Mouse (Mus musculus) myocyte (in vitro differentiated cells): ENCODE measurements around the gene Gm20388. TPM values are rescaled to one million over a fixed set of nuclear protein-coding genes. Genes with fewer than 3 reads are reported as not detected.

Experiments used
- H3K27me3 ChIP-seq: one replicate; pipeline ENCODE4 v1.6.1; 2011; ENCODE audit not compliant: control insufficient read depth, insufficient read depth, insufficient read length
- H3K36me3 ChIP-seq: one replicate; pipeline ENCODE4 v1.6.1; 2011; ENCODE audit not compliant: control insufficient read depth, insufficient read depth
- H3K4me2 ChIP-seq: one replicate; pipeline ENCODE4 v1.6.1; 2011; ENCODE audit warnings: low read depth, control low read depth
- H3K4me3 ChIP-seq: one replicate; pipeline ENCODE4 v1.5.1; 2011; ENCODE audit warnings: mild to moderate bottlenecking, control low read depth, moderate library complexity
- H3K79me2 ChIP-seq: one replicate; pipeline ENCODE4 v1.6.1; 2011; ENCODE audit not compliant: control insufficient read depth, insufficient read depth
- H3ac ChIP-seq: one replicate; pipeline ENCODE4 v1.6.1; 2011; ENCODE audit not compliant: control insufficient read depth, insufficient read length
- CEBPB ChIP-seq: IDR thresholded peaks from 2 replicates; pipeline ENCODE4 v1.6.1; 2011; ENCODE audit warnings: mild to moderate bottlenecking, moderate library complexity; ENCODE audit not compliant: poor library complexity, insufficient read depth, severe bottlenecking
- E2F4 ChIP-seq: IDR thresholded peaks from one replicate; pipeline ENCODE4 v1.6.1; 2011; ENCODE audit warnings: mild to moderate bottlenecking, control low read depth, moderate library complexity; ENCODE audit not compliant: insufficient read depth
- MAX ChIP-seq: IDR thresholded peaks from one replicate; pipeline ENCODE4 v1.6.1; 2011; ENCODE audit warnings: low read depth, mild to moderate bottlenecking, control low read depth
- MYOD1 ChIP-seq, 3 experiments: IDR thresholded peaks; one replicate each; pipeline ENCODE4 v1.6.1; 2011; ENCODE audit warnings: control low read depth in 2 of 3, low read depth in 2 of 3, mild to moderate bottlenecking in 2 of 3, moderate library complexity in 1 of 3; ENCODE audit not compliant: insufficient read length in 2 of 3, control insufficient read depth in 1 of 3
- MYOG ChIP-seq, 3 experiments: IDR thresholded peaks; one replicate each; pipeline ENCODE4 v1.6.1; 2011; ENCODE audit warnings: control low read depth in 2 of 3, low read depth in 2 of 3, mild to moderate bottlenecking in 2 of 3; ENCODE audit not compliant: insufficient read length in 2 of 3, control insufficient read depth in 1 of 3, insufficient read depth in 1 of 3
- POLR2A ChIP-seq: IDR thresholded peaks from one replicate; pipeline ENCODE4 v1.6.1; 2011; ENCODE audit warnings: low read depth, mild to moderate bottlenecking, control low read depth, moderate library complexity; ENCODE audit not compliant: insufficient read length
- POLR2AphosphoS2 ChIP-seq: IDR thresholded peaks from one replicate; pipeline ENCODE4 v1.6.1; 2011; ENCODE audit warnings: low read depth, control low read depth; ENCODE audit not compliant: insufficient read length
- REST ChIP-seq: IDR thresholded peaks from one replicate; pipeline ENCODE4 v1.6.1; 2011; ENCODE audit warnings: mild to moderate bottlenecking, control low read depth, moderate library complexity; ENCODE audit not compliant: insufficient read depth, insufficient read length
- SRF ChIP-seq: IDR thresholded peaks from one replicate; pipeline ENCODE4 v1.6.1; 2011; ENCODE audit warnings: low read depth; ENCODE audit not compliant: control insufficient read depth, insufficient read length
- TCF12 ChIP-seq: IDR thresholded peaks from one replicate; pipeline ENCODE4 v1.6.1; 2011; ENCODE audit warnings: mild to moderate bottlenecking, control low read depth; ENCODE audit not compliant: poor library complexity, insufficient read depth, severe bottlenecking
- TCF3 ChIP-seq: IDR thresholded peaks from one replicate; pipeline ENCODE4 v1.6.1; 2011; ENCODE audit warnings: low read depth, control low read depth; ENCODE audit not compliant: insufficient read length
- USF1 ChIP-seq: IDR thresholded peaks from one replicate; pipeline ENCODE4 v1.6.1; 2011; ENCODE audit warnings: low read depth, mild to moderate bottlenecking, control low read depth, moderate library complexity
- polyA plus RNA-seq: library from polyadenylated mRNA; unstranded; fragments of >200 nt; fragmentation: generic; extraction: Trizol; gene quantifications from one replicate; pipeline ENCODE4 v1.2.1, GENCODE M21; 2012; ENCODE audit warnings: missing spikeins

The Gm20388 gene
- polyA plus RNA-seq, 1 experiment = 15.3 TPM

DNA sequence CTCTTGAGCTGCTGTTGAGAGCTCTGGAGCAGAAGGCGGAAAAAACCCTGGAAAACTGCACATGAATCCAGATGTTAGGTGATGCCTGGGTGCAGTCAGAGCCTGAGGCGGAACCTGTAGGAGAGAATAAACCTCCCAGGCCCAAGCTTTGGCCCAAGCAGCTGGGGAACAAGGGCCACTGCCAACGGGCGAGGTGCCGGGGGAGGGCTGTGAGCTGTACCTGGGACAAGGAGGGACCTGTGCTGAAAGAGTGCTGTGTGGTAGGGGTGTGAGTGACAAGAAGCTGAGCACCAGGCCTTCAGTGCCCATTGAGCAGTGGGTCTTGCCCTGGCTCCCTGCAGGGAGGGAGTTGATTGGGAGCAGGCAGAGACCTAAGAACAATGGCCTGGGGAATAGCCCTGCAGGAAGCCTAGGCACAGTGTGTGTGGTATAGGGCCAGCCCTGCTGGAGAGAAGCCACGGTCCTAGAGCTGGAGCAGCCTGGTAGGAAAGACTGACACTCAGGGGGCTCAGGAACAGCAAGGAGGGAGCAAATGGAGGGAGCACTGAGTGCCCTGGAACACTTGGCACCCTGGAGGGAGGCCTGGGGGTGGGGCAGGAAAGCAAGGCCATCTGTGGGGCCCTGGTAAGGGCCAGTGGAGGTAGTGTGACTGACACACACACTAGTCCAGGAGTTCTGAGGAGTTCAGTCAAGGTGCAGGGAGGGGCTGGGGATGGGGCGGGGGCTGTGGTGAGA is 2056.2 kb downstream of the Gm20388 start:
- H3ac ChIP-seq = no peak overlapping the region
- H3K4me2 ChIP-seq = no peak overlapping the region
- H3K79me2 ChIP-seq = peaks cover 3% of the 10 kb centered on the region
- H3K27me3 ChIP-seq = no peaks in the 10 kb centered on the region
- H3K4me3 ChIP-seq = no peak overlapping the region
- no peak for TF ChIP-seq MYOG (IDR thresholded peaks at IDR 0.05; ENCODE audit: control insufficient read depth in 1 of 3, insufficient read depth in 1 of 3, insufficient read length in 2 of 3, low read depth in 2 of 3)
- no peak for TF ChIP-seq REST
- TF ChIP-seq MAX = no peak
- no peak for TF ChIP-seq MYOD1 (IDR thresholded peaks at IDR 0.05; ENCODE audit: control insufficient read depth in 1 of 3, insufficient read length in 2 of 3, low read depth in 2 of 3)
- no peak for TF ChIP-seq TCF12
- no peak for TF ChIP-seq POLR2AphosphoS2
- TF ChIP-seq CEBPB = no peak
- no peak for TF ChIP-seq POLR2A
- TF ChIP-seq SRF = no peak
- no peak for TF ChIP-seq E2F4
- no peak for TF ChIP-seq TCF3
- TF ChIP-seq USF1 = no peak
- no peaks in the 10 kb centered on the region for H3K36me3 ChIP-seq

DNA sequence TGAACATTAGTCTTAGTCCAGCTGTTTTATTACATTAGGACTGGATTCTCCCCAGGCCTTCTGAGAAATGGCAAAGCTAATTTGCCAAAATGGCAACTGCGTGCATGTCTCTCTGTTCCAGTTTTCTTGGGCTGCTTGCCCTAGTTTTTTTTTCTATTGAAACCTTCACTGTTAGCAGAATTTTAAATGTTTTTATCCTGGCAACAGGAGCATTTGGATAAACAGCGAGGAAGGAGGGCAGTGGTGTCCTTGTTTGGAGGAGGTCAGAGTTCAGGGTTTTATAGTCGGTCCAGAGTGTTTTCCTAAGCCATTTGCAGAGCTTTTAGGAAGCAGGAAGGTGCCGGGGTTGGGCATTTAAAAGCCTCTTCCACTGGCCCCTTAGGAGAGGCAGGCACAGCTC is 2057.3 kb downstream of the Gm20388 start:
- Histone ChIP-seq H3K27me3 (no peaks in the 10 kb centered on the region), H3K79me2 (no peaks in the 10 kb centered on the region), H3K4me2 (no peak overlapping the region), H3ac (no peak overlapping the region), H3K36me3 (no peaks in the 10 kb centered on the region), H3K4me3 (no peak overlapping the region)
- TF ChIP-seq MYOG (IDR thresholded peaks at IDR 0.05; ENCODE audit: control insufficient read depth in 1 of 3, insufficient read depth in 1 of 3, insufficient read length in 2 of 3, low read depth in 2 of 3) (no peak), REST (no peak), CEBPB (no peak), POLR2AphosphoS2 (no peak), POLR2A (no peak), E2F4 (no peak), TCF12 (no peak), TCF3 (no peak), MYOD1 (IDR thresholded peaks at IDR 0.05; ENCODE audit: control insufficient read depth in 1 of 3, insufficient read length in 2 of 3, low read depth in 2 of 3) (no peak), MAX (no peak), USF1 (no peak), SRF (no peak)

DNA sequence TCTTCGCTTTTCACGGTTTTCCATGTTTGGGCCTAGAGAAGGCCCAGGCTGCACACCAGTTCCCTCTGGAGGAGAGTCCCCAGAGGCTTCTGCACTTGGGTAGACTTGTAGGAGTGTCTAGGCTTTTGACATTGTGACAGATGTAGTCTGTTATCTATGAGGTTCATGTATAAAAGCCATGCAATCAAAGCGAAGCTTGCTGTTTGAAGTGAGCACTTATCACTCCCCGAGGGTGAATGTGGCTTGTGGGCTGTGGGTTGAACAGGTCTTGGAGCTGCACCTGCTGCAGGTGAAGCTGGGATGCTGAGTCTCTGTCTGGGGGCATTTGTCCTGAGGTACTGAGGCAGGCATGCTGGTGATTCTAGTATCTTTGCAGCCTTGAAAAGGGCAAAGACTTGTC is 2057.9 kb downstream of the Gm20388 start:
- Histone ChIP-seq H3K4me3 (no peak overlapping the region), H3K36me3 (no peaks in the 10 kb centered on the region), H3ac (no peak overlapping the region), H3K79me2 (no peaks in the 10 kb centered on the region), H3K4me2 (no peak overlapping the region), H3K27me3 (no peaks in the 10 kb centered on the region)
- no peak for TF ChIP-seq POLR2AphosphoS2
- no peak for TF ChIP-seq TCF3
- TF ChIP-seq MAX = no peak
- TF ChIP-seq SRF = no peak
- no peak for TF ChIP-seq REST
- TF ChIP-seq MYOD1 (IDR thresholded peaks at IDR 0.05; ENCODE audit: control insufficient read depth in 1 of 3, insufficient read length in 2 of 3, low read depth in 2 of 3) = no peak
- TF ChIP-seq E2F4 = no peak
- TF ChIP-seq TCF12 = no peak
- no peak for TF ChIP-seq CEBPB
- no peak for TF ChIP-seq POLR2A
- no peak for TF ChIP-seq USF1
- TF ChIP-seq MYOG (IDR thresholded peaks at IDR 0.05; ENCODE audit: control insufficient read depth in 1 of 3, insufficient read depth in 1 of 3, insufficient read length in 2 of 3, low read depth in 2 of 3) = no peak

DNA sequence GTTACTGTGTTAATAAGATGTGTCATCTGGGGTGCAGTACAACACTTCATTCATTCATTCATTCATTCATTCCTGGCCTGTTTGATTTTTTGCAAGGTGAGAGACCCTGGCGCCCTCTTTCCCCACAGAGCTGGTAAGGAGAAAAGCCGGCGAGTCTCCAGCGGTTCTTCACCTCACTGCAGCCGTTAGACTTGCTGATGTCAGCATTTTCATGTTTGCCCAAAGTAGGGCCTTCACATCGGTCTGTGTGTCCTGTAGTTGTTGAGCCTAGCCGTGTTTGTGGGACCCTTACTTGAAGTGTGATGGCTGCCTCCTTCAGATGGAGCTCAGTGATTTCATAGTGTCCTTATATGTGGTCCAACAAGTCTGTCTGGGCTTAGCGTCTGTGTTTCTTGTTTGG is 2059.6 kb downstream of the Gm20388 start:
- peaks cover 7% of the 10 kb centered on the region for H3K36me3 ChIP-seq
- H3ac ChIP-seq = no peak overlapping the region
- TF ChIP-seq MYOD1 (IDR thresholded peaks at IDR 0.05; ENCODE audit: control insufficient read depth in 1 of 3, insufficient read length in 2 of 3, low read depth in 2 of 3) (no peak), POLR2AphosphoS2 (no peak), SRF (no peak), USF1 (no peak), REST (no peak), MAX (no peak), CEBPB (no peak), E2F4 (no peak), TCF3 (no peak), MYOG (IDR thresholded peaks at IDR 0.05; ENCODE audit: control insufficient read depth in 1 of 3, insufficient read depth in 1 of 3, insufficient read length in 2 of 3, low read depth in 2 of 3) (no peak), TCF12 (no peak), POLR2A (no peak)
- no peak overlapping the region for H3K4me3 ChIP-seq
- H3K4me2 ChIP-seq = no peak overlapping the region
- no peaks in the 10 kb centered on the region for H3K79me2 ChIP-seq
- no peaks in the 10 kb centered on the region for H3K27me3 ChIP-seq
